Mouse (Mus musculus) urinary bladder, adult 2 months (tissue): Measurements from ENCODE around the gene Ddr2. TPM values are rescaled to one million over a fixed set of nuclear protein-coding genes. Genes with fewer than 3 reads are reported as not detected.
A peak's percentile ranks its signal among the peaks of the same experiment; 100 is the strongest.

Source experiments
- DNase-seq: peaks from one replicate; pipeline ENCODE4 v3.0.0; 2022; ENCODE audit warnings: low spot score
- polyA plus RNA-seq: library from polyadenylated mRNA; depleted of rRNA; stranded (reverse); fragments of >200 nt; gene quantifications from 2 replicates; pipeline ENCODE4 v1.2.3, GENCODE M21; 2012; rRNA removed

Gene Ddr2
- 76.5 and 93.8 TPM in 2 replicates for polyA plus RNA-seq

GRCm38 (mm10) chr1:170110516-170111332 is at the start of gene Ddr2:
Gene Ddr2 (minus strand): TSS chr1:170110762.
- DNase-seq, result no peak

GRCm38 (mm10) chr1:170159707-170160106 is 49.1 kb upstream of the Ddr2 start:
- no peak for DNase-seq

- DNase-seq, result no peak
Observed at GRCm38 (mm10) chr1:170155761-170156160, 45.2 kb upstream of the Ddr2 start.

GRCm38 (mm10) chr1:170155298-170155697 is 44.7 kb upstream of the Ddr2 start:
- no peak for DNase-seq

GRCm38 (mm10) chr1:170153986-170154385 is 43.4 kb upstream of the Ddr2 start:
- DNase-seq, result no peak

DNA sequence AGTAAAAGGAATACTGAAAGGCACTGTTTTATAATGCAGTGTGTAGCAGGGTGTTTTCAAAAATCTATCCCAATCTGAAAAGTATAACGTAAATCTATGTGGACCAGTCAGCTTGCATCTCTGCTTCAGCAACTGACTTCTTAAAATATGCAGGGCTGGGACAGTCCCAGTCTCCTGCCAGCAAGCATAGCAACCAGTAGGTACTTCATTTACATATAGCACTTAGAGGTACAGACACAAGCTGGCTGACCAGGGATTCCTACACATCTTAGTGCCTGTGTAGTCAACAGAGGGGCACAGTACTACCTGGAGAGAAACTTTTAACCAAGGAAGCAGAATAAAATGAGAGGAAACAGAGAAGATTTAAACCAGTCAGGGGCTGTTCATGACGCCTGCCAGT is 42.0 kb upstream of the Ddr2 start:
- no peak for DNase-seq

DNA sequence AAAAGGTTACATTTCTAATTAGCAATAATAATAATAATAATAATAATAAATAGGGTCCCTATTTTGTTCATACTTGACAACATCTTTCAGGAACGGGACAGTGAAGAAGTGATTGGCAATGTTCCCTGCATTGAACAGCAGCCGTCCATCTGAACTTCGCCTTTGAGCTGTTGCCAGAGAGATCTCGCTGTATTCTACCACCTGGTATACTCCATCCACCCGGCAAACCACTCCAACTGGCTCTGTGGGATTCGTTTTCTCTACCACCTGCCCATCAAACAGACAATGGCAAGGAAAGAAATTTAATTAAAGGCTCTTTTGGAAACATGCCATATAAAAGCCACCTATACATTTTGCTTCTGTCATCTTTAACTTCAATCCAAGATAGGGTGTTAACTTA is 40.3 kb upstream of the Ddr2 start:
- DNase-seq, result no peak

DNA sequence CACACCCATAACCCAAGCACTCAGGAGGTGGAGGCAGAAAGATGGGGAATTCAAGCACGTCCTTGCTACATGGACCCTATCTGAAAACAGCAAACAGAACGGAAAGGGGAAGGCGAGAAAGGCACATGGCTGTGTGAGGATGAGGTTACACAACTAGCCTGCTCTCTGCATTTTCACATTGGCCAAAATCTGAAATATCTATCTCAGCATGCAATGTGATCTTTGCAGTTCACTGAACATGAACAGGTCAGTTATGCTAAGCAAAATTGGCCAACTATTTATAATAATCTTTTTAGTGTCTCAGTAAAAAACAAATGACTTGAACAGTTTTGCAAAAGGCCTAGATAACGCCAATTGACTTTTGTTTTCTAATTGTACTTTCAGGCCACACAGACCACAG is 39.2 kb upstream of the Ddr2 start:
- no peak for DNase-seq

DNA sequence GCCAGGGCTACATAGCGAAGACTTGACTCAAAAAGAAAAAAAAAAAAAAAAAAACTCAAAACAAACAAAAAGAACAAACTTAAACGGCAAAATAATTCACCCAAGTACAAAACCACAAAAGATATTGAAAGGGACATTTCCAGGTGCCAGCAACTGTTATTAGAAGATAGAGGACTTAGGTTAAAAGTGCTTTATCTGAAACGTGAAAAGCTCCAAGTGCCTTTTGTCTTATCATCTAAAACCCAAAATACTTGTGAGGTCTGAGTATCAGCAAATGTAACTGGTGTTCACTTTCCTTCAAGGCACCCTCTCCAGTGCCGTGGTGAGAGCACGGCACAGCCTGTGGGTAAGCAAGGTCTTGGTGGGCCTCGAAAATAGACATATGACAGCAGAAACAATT is 38.0 kb upstream of the Ddr2 start:
- no peak for DNase-seq

- peak; percentile 38 for DNase-seq
Observed at GRCm38 (mm10) chr1:170147651-170148448, 37.3 kb upstream of the Ddr2 start.

- no peak for DNase-seq
Observed at GRCm38 (mm10) chr1:170145606-170146005, 35.0 kb upstream of the Ddr2 start.

DNA sequence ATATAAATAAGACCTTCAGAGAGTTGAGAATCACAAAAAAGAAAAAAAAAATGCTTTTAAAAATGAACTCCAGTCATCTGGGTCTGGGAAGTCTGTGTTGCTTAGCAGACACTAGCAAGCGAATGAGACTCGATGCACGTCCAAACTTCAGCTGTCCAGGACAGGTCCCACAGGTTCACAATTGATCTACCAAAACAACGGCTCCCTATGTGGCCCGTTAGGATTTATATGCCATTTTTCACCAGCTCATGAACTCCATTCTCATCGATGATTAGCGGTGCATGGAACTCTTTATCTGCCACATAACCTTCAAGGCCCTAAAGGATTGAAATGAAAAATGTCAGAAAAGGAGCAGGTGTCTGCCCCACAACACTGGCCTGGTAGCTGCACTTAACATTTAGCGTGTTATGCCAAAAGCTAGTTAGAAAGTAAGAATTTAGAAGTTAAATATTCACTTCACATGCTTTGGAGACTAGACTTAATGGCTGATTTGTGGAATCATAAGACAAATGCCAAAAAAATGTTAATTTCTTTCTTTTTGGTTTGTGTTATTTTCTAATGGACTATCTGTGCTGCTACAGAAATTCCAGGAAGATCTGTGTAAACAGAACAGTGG is 31.8 kb upstream of the Ddr2 start:
- no peak for DNase-seq

DNA sequence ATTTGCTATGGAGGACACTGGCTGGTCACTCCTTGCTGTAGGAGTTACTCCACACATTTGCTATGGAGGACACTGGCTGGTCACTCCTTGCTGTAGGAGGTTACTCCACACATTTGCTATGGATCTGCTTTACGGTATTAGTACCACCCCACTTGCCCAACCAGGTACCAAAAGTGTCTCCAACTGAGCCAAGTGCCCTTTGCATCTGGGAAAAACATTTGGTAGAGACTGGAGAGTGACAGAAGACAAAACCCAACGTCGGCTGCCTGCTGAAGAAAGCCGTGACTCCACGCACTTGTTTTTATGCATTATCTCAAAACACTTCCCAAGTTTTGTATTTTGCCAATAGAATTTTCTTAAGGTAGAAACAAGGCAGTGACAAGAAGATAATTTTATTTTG is 31.1 kb upstream of the Ddr2 start:
- DNase-seq, result no peak

DNA sequence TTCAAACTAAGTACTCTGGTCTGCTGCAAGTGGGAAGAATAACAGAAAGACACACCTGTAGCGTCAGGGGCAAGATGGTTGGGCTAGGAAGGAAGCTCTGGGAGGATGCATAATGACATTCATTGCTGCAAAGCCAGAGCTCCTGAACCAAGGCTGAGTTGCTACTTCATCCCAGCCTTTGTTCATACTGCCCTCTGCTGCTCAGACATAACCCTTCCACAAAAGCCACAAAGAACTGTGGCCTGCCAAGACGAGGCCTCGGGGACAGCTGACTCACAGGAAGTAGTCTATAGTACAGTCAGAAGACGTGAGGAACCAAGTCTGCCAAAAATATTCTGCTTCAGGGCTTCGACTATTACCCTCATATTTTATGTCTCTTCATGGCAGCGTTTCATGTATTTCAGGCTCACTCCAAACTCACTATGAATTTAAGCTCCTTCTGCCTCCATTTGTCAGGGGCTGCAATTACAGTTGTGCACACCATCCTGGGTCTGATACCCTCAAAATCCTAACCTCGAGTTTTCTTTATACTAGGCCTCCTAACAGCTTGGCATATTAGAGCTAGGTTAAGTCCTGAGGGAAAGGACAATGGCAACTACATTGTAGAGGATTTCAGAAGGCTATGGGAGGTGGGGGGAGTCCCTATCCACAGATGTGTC is 25.9 kb upstream of the Ddr2 start:
- peak; percentile 27 for DNase-seq

- no peak for DNase-seq
Observed at GRCm38 (mm10) chr1:170134264-170134663, 23.7 kb upstream of the Ddr2 start.

- DNase-seq, result no peak
Observed at GRCm38 (mm10) chr1:170130962-170131361, 20.4 kb upstream of the Ddr2 start.

DNA sequence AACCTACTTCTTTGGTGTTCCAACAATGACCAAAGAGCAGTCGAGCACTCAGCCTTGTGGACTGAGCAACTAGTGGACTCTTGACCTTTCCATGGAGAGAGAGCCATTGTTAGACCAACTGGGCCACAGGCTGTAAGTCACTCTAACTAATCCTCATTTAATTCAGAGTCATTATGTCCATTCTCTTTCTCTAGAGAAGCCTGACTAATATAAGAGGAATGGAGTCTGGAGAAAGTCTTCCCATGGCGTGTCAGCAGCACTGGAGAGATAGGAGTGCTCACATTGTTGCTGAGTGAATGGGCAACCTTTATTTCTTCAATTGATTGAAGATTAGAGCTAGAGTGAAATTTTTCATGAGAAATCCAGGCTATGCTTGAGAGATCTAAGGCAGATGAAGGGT is 14.1 kb upstream of the Ddr2 start:
- no peak for DNase-seq

DNA sequence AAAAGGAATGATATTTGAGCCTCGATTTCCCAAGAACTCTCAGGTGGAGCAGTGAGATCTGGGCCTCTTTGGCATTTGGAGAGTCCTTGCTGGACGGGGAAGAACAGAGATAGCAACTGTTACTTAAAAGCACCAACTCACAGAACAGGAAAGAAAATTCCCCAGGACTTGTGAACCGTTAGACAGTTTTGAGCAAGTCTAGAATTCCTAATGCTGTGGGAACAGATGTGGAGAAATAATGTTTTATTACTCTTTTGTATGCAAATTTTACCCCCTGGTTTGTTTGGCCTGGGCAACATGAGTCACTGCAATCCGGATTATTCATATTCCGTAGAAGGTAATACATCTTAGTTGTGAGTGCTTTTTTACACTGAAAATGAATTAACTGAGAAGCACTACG is 3.1 kb upstream of the Ddr2 start:
- DNase-seq, result no peak

DNA sequence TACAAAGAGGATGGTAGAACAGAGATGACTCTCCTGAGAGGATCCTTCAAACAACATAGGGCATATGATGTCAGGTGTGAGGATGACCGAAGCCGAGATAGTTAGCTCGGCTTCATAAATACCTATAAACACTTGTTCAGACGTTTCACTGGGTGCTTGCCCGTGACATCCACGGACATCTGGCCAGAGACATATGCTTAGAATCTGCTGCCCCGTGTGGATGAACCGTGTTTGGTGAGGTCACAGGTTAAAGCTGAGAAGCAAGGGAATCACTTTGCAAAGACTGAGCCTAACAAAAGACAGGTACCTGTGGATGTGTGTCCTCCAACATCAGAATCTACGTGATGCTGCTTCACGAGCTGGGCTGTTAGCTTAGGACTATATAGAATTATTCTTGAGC is 1.7 kb upstream of the Ddr2 start:
- no peak for DNase-seq

GRCm38 (mm10) chr1:170111651-170112226 is 1.2 kb upstream of the Ddr2 start:
- DNase-seq, result no peak

- no peak for DNase-seq
Observed at GRCm38 (mm10) chr1:170109776-170110515, 616 bp downstream of the Ddr2 start.
